Mouse (Mus musculus): ENCODE measurements around the gene Gm44579.
A peak's percentile ranks its signal among the peaks of the same experiment; 100 is the strongest.

DNA sequence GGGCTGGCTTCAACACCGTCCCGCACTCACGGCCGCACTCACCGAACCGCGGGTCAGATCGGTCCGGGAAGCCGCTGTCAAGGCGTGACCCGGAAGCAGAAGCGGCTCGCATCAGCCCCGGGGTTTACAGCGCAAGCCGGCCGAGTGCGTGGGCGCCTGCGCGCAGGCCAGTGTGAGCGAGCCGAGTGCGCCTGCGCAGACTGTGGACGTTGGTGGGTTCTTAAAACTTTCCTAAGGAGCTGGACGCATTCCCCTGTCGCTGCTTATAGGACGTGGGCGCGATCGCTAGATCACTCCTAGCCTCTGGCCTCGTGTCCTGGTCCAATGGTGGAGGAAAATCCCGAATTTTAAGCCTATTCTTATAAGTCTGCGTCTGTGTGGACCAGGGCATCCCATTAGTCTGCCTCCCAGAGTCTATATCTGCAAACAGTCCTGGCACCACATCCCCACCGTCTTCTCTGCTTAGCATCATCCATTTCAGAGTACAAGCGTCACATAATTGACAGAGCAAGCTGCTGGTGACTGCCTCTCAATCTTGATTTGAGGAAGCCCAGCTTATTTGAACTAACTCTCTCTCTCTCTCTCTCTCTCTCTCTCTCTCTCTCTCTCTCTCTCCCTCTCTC lies 75.1 kb downstream of the Gm44579 start:
- TF ChIP-seq CTCF (IDR thresholded peaks at IDR 0.05; ENCODE audit: low read depth, low read length), result no peak
- peak; percentile 66; the same call in 1 of the 2 replicates for TF ChIP-seq POLR2A (IDR thresholded peaks at IDR 0.05; ENCODE audit: extremely low read depth, insufficient read depth, low read length)

All from liver, adult 2 months (tissue).